Mouse (Mus musculus) midbrain, embryonic 16.5 days (tissue): ENCODE measurements at regions not wholly inside any gene's neighbourhood (a gene's known extent, or its start where the extent isn't known, plus 50 kb on each side); places are given as distances from the start of the nearest gene placed in this dataset.
A peak's percentile ranks its signal among the peaks of the same experiment; 100 is the strongest.

Experiments used
- ATAC-seq: fragments of 200-750 bp; cut with Nextera tagmentation; 2 replicates; pipeline ENCODE4 v1.8.0; 2017; ENCODE audit warnings: moderate TSS enrichment
- H3K27ac ChIP-seq: fragments of 300-500 bp; sonication (generic); 2 replicates; pipeline ENCODE4 v1.5.1; 2014; ENCODE audit warnings: mild to moderate bottlenecking, low read length, mixed read lengths
- H3K27me3 ChIP-seq: fragments of 300-500 bp; sonication (generic); 2 replicates; pipeline ENCODE4 v1.6.1; 2014; ENCODE audit warnings: low read depth, low read length, mixed read lengths; ENCODE audit not compliant: control insufficient read depth, insufficient read depth
- H3K36me3 ChIP-seq: fragments of 300-500 bp; sonication (generic); 2 replicates; pipeline ENCODE4 v1.6.1; 2014; ENCODE audit warnings: mild to moderate bottlenecking, low read length, moderate library complexity, mixed read lengths; ENCODE audit not compliant: control insufficient read depth, insufficient read depth
- H3K4me1 ChIP-seq: fragments of 300-500 bp; sonication (generic); 2 replicates; pipeline ENCODE4 v1.6.1; 2014; ENCODE audit warnings: mild to moderate bottlenecking, low read length, mixed read lengths; ENCODE audit not compliant: control insufficient read depth, insufficient read depth
- H3K4me2 ChIP-seq: fragments of 300-500 bp; sonication (generic); 2 replicates; pipeline ENCODE4 v1.6.1; 2014; ENCODE audit warnings: mild to moderate bottlenecking, low read length, mixed read lengths
- H3K4me3 ChIP-seq: fragments of 300-500 bp; sonication (generic); 2 replicates; pipeline ENCODE4 v1.5.1; 2014; ENCODE audit warnings: low read depth, mild to moderate bottlenecking, low read length, moderate library complexity, mixed read lengths
- H3K9ac ChIP-seq: fragments of 300-500 bp; sonication (generic); 2 replicates; pipeline ENCODE4 v1.6.1; 2014; ENCODE audit warnings: low read depth, low read length, mixed read lengths
- H3K9me3 ChIP-seq: fragments of 300-500 bp; sonication (generic); replicated peaks from 2 replicates; pipeline ENCODE4 v1.6.1; 2014; ENCODE audit warnings: mild to moderate bottlenecking, low read length, mixed read lengths; ENCODE audit not compliant: control insufficient read depth, poor library complexity, severe bottlenecking
- WGBS: fragments of 180-500 bp; shearing (Covaris S2); extraction: QIAGEN DNeasy Blood & Tissue Kit; methylation state at CpG from one replicate; pipeline ENCODE4 v1.1.7; 2014; 5-methylcytosine and 5-hydroxymethylcytosine counted together

DNA sequence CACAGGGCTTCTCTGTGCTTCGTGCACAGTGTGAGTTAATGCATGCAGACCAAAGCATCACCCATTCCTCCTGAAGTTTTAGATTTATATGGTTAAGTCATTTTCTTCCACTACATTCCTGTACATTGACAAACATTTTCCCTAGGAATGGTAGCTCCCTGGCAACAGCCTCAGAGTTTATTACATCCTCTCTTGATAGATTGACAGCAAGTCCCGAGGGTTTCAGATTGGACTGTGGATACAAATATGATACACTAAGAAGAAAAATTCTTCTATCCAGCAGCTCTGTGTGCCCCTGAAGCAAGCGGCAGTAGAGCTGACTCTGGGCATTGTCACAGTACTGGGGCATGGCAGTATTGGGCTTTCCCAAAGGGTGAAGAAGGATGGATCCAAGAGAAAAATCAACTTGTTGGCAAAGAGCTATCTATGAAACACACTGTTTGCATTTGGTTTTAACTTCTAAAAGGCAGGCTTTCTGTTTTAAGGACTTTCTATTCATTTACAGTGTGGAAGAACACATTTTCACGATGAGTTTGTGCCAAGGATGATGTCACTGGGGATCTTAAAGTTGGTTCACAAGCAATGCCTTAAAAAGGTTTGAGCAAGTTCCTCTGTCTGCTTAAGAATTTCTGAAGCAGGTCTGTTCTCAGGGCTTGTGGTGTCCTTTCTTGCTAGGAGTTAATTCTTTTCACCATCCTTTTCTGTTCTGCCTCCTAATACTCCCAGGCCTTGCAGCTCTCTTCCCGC lies 265.2 kb downstream of the Cd47 start:
- 86% methylated on average over 5 of the region's 5 CpGs for WGBS

DNA sequence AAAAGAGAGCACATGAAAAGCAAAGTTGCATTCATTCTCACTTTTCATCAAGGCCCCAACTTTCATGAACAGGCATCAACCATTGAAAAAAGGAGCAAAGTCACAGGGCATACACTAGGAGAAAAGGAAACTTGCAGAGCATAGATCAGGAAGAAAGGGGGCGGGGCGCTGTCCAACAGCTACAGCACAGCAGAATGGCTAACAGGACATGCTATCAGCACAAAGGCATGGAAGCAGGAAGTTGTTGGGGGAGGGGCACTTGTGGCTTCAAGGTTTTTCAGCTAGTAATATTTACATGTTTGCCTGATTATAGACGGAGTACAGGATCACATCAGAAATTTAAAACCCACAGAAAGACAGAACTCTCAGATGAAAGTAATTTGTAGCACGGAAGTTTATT lies 268.7 kb downstream of the Cd47 start:
- 88% methylated on average over 4 of the region's 4 CpGs for WGBS
- no peaks in the 10 kb centered on the region for H3K27me3 ChIP-seq
- no peak overlapping the region for H3K4me3 ChIP-seq
- H3K9me3 ChIP-seq: no peaks in the 10 kb centered on the region
- no peaks in the 10 kb centered on the region for H3K36me3 ChIP-seq
- no peak overlapping the region for H3K27ac ChIP-seq
- peaks cover 2% of the 10 kb centered on the region; the same call in 1 of the 2 replicates for H3K4me1 ChIP-seq
- ATAC-seq: no peak
- H3K4me2 ChIP-seq: no peak overlapping the region
- no peak overlapping the region for H3K9ac ChIP-seq

More for the DNA sequence above, 265.2 kb downstream of the Cd47 start:
- Histone ChIP-seq H3K9me3 (no peaks in the 10 kb centered on the region), H3K27ac (no peak overlapping the region), H3K9ac (no peak overlapping the region), H3K27me3 (no peaks in the 10 kb centered on the region), H3K4me3 (no peak overlapping the region), H3K36me3 (no peaks in the 10 kb centered on the region), H3K4me2 (no peak overlapping the region), H3K4me1 (no peaks in the 10 kb centered on the region)
- ATAC-seq: no peak

GRCm38 (mm10) chr16:50070728-50071127 lies 270.4 kb downstream of the Cd47 start:
- Histone ChIP-seq H3K27ac (no peak overlapping the region), H3K4me3 (no peak overlapping the region), H3K9me3 (no peaks in the 10 kb centered on the region), H3K27me3 (no peaks in the 10 kb centered on the region), H3K4me2 (no peak overlapping the region), H3K36me3 (no peaks in the 10 kb centered on the region), H3K4me1 (peaks cover 2% of the 10 kb centered on the region; the same call in 1 of the 2 replicates), H3K9ac (no peak overlapping the region)
- WGBS: 72% methylated on average over 4 of the region's 4 CpGs
- no peak for ATAC-seq

GRCm38 (mm10) chr16:50072853-50073360 lies 272.6 kb downstream of the Cd47 start:
- Histone ChIP-seq H3K9me3 (no peaks in the 10 kb centered on the region), H3K4me2 (peak overlapping the region; percentile 43), H3K9ac (no peak overlapping the region), H3K27me3 (no peaks in the 10 kb centered on the region), H3K36me3 (no peaks in the 10 kb centered on the region), H3K4me1 (peaks cover 2% of the 10 kb centered on the region; the same call in 1 of the 2 replicates), H3K4me3 (no peak overlapping the region), H3K27ac (no peak overlapping the region)
- 23% methylated on average over 14 of the region's 14 CpGs for WGBS
- ATAC-seq: no peak; the same call in 1 of the 2 replicates

DNA sequence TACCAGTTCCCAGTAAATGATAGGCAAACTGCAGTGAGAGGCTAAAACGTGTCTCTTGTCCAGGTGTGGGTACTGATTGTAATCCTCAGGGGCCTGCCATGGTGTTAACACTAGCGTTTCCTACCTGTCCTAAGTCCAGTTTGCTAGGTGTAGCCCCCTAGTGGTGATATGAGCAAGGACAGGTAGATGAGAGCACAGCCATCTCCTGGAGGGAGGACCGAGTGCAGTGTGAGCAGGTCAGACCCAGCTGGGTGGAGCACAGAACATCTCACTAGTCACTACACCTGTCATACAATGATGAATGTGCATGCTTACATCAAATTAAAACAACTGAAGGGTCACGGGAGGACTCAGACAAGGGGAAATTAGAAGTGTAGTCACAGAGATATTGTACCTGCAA lies 273.6 kb downstream of the Cd47 start:
- H3K9ac ChIP-seq: no peak overlapping the region
- H3K27me3 ChIP-seq: no peaks in the 10 kb centered on the region
- no peak for ATAC-seq
- peaks cover 2% of the 10 kb centered on the region; the same call in 1 of the 2 replicates for H3K4me1 ChIP-seq
- WGBS: 83% methylated on average over 4 of the region's 4 CpGs
- H3K36me3 ChIP-seq: no peaks in the 10 kb centered on the region
- H3K9me3 ChIP-seq: no peaks in the 10 kb centered on the region
- H3K4me3 ChIP-seq: no peak overlapping the region
- no peak overlapping the region for H3K27ac ChIP-seq
- H3K4me2 ChIP-seq: no peak overlapping the region

DNA sequence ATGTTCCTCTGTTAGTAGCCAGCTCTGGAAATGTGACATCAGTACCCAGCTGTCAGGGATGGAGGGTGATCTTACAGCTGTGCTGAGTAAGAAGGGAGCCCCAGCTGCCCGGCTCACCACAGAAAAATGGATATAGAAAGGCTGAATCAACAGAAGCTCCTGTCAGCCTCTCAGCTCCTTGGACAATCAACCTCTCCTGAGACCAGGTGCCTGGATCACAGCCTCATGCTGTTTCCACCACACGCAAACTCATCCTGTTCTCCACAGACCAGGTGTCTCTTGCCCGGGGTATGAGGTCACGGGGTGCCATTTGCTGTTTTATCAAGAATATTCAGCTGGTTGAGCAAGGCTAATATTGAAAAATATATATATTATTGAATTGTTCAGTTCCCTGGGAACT lies 275.3 kb downstream of the Cd47 start:
- H3K4me3 ChIP-seq: no peak overlapping the region
- H3K9ac ChIP-seq: no peak overlapping the region
- no peak overlapping the region for H3K4me2 ChIP-seq
- no peak overlapping the region for H3K27ac ChIP-seq
- no peaks in the 10 kb centered on the region for H3K9me3 ChIP-seq
- H3K4me1 ChIP-seq: peaks cover 2% of the 10 kb centered on the region; the same call in 1 of the 2 replicates
- WGBS: 69% methylated on average over 4 of the region's 4 CpGs
- H3K27me3 ChIP-seq: no peaks in the 10 kb centered on the region
- no peaks in the 10 kb centered on the region for H3K36me3 ChIP-seq
- peak; percentile 33; the same call in 1 of the 2 replicates for ATAC-seq

GRCm38 (mm10) chr16:50081511-50081910 lies 281.2 kb downstream of the Cd47 start:
- Histone ChIP-seq H3K27me3 (no peaks in the 10 kb centered on the region), H3K27ac (no peak overlapping the region), H3K4me2 (no peak overlapping the region), H3K9ac (no peak overlapping the region), H3K36me3 (no peaks in the 10 kb centered on the region), H3K4me1 (no peaks in the 10 kb centered on the region), H3K9me3 (no peaks in the 10 kb centered on the region), H3K4me3 (no peak overlapping the region)
- WGBS: 75% methylated on average over 1 of the region's 1 CpGs
- ATAC-seq: no peak

DNA sequence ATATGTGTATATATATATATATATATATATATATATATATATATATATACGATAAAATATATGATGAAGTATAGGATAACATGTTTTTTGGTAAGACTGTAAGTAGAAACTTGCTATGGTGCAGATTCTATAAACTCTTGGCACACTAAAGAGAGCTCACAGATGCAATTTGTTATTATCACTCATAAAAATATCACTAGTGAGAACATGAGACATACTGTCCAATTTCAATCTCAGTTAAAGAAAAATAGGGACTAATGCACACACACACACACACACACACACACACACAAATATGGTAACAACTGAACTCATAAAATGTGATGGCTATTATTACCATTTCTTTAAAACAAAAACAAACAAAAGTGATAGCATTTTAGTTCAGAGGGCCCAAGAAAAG lies 292.0 kb downstream of the Cd47 start:
- no peaks in the 10 kb centered on the region for H3K9me3 ChIP-seq
- H3K27me3 ChIP-seq: no peaks in the 10 kb centered on the region
- no peaks in the 10 kb centered on the region for H3K36me3 ChIP-seq
- WGBS: 83% methylated on average over 1 of the region's 1 CpGs
- ATAC-seq: no peak
- H3K4me2 ChIP-seq: no peak overlapping the region
- H3K4me1 ChIP-seq: no peaks in the 10 kb centered on the region
- no peak overlapping the region for H3K27ac ChIP-seq
- no peak overlapping the region for H3K9ac ChIP-seq
- no peak overlapping the region for H3K4me3 ChIP-seq

DNA sequence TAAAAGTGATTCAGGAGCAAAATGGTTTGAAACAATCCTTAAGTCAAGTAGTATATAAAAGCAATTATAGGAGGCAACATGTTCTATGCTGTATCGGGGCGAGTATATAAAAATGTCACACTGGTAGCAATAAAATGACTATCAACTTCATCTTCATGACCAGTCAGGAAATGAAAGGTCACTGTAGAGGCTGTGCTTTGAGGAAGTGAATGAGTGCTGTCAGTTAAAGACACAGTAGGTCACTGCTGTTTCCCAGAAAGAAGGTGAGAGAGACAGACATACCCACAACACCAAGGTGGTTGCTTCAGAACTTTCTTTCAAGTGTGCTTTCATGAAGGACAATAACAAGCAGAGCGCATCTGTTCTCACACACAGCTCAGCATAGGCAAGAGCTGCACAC lies 292.4 kb downstream of the Cd47 start:
- 93% methylated on average over 3 of the region's 3 CpGs for WGBS

More for the DNA sequence above, 292.4 kb downstream of the Cd47 start:
- Histone ChIP-seq H3K9ac (no peak overlapping the region), H3K4me3 (no peak overlapping the region), H3K36me3 (no peaks in the 10 kb centered on the region), H3K4me2 (no peak overlapping the region), H3K27ac (no peak overlapping the region), H3K9me3 (no peaks in the 10 kb centered on the region), H3K4me1 (no peaks in the 10 kb centered on the region), H3K27me3 (no peaks in the 10 kb centered on the region)
- ATAC-seq: no peak
